Mouse (Mus musculus) inflammation-experienced regulatory T-cells (primary cell): ENCODE measurements around the gene Tas2r140. TPM values are rescaled to one million over a fixed set of nuclear protein-coding genes. Genes with fewer than 3 reads are reported as not detected.

Experiments
- polyA plus RNA-seq, 2 experiments: library from polyadenylated mRNA; unstranded; fragments of 100-300 nt; shearing (Covaris generic); gene quantifications; one replicate each; pipeline ENCODE4 v1.2.1; 2017

The Tas2r140 gene
- not detected for polyA plus RNA-seq

GRCm38 (mm10) chr6:133055716-133056115, at the start of gene Tas2r140:
Gene Tas2r140, minus strand, starts transcription at chr6:133055816.

GRCm38 (mm10) chr6:133104609-133104921, 48.9 kb upstream of the Tas2r140 start, which contains the start of gene Smim10l1:
Gene Smim10l1, plus strand, starts transcription at chr6:133104909.

GRCm38 (mm10) chr6:133037001-133037400, 18.6 kb downstream of the Tas2r140 start, which contains the start of gene Tas2r103:
Gene Tas2r103, minus strand, starts transcription at chr6:133037101.

Other genes with a start within 250 kb of the Tas2r140 start
- not detected for gene Tas2r123, start 208.7 kb downstream of the Tas2r140 start, polyA plus RNA-seq
- gene Tas2r116, start 200.4 kb downstream of the Tas2r140 start, polyA plus RNA-seq: not detected
- gene Tas2r110, start 187.8 kb downstream of the Tas2r140 start, polyA plus RNA-seq: not detected
- not detected for gene Tas2r113, start 162.8 kb downstream of the Tas2r140 start, polyA plus RNA-seq
- gene Tas2r125, start 146.2 kb downstream of the Tas2r140 start, polyA plus RNA-seq: not detected
- gene Tas2r129, start 104.7 kb downstream of the Tas2r140 start, polyA plus RNA-seq: not detected
- not detected for gene Tas2r131, start 97.9 kb downstream of the Tas2r140 start, polyA plus RNA-seq
- gene Tas2r109, start 74.9 kb downstream of the Tas2r140 start, polyA plus RNA-seq: not detected
- gene Tas2r103, start 18.7 kb downstream of the Tas2r140 start, polyA plus RNA-seq: under 1 TPM in 1 of 2 experiments, not detected in 1; 0.28 TPM
- 10 to 100 TPM; 13.8 to 19.8 TPM for gene Smim10l1, start 49.1 kb upstream of the Tas2r140 start, polyA plus RNA-seq
- gene 5530400C23Rik, start 236.4 kb upstream of the Tas2r140 start, polyA plus RNA-seq: under 1 TPM in 1 of 2 experiments, not detected in 1; 0.91 TPM